In the genomic region with DNA sequence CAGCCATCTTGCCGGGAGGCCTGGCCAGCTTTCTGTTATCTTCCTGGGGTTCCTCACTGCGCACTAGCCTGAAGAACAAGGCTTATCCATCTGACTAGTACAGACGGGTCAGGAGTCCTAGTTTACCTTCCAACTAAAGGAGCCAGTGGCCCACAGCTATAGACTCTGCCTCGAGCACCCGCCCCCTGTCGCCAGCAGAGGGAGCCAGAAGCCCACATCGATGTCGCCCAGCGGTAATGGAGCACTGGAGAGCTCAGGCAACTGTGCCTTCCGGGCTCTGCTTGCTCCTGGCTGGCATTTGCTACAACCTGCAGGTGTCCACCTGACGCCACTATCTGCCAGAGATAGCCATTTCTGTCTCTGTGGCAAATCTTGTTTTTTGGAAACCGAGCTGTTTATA, we compare ENCODE assay signal across 8 mouse cellular contexts. TPM values are rescaled to one million over a fixed set of nuclear protein-coding genes. Genes with fewer than 3 reads are reported as not detected.
DNase-seq lines count a peak whose midpoint lies in the region; ATAC-seq and TF ChIP-seq lines count a peak whose summit lies in the region.

No protein-coding gene starts in this region.

- no peaks in the 10 kb centered on the region for H3K27me3 ChIP-seq in heart, embryonic 16.5 days (ENCODE audit: control insufficient read depth, insufficient read depth, low read length)
- H3K27me3 ChIP-seq in liver, postnatal 0 days (ENCODE audit: insufficient read depth, low read length): no peaks in the 10 kb centered on the region
- H3K27me3 ChIP-seq in neural tube, embryonic 15.5 days (replicated peaks): 0 out of 2 replicates have a peak, but pooled peaks cover 10% of the 10 kb centered on the region
- no peaks in the 10 kb centered on the region for H3K27me3 ChIP-seq in testis, adult 2 months (ENCODE audit: control insufficient read depth, insufficient read depth, low read length)

- TF ChIP-seq EP300 in liver, postnatal 0 days (IDR thresholded peaks at IDR 0.05; ENCODE audit: low read depth): no peak

- H3K4me2 ChIP-seq in heart, embryonic 16.5 days (ENCODE audit: low read depth, low read length): no peak overlapping the region
- H3K4me2 ChIP-seq in liver, postnatal 0 days (ENCODE audit: low read depth, low read length): no peak overlapping the region
- no peak overlapping the region for H3K4me2 ChIP-seq in neural tube, embryonic 15.5 days

- no peaks in the 10 kb centered on the region for H3K9me3 ChIP-seq in heart, embryonic 16.5 days (replicated peaks; ENCODE audit: control insufficient read depth, low read length)
- no peaks in the 10 kb centered on the region for H3K9me3 ChIP-seq in liver, postnatal 0 days (ENCODE audit: low read length)
- no peaks in the 10 kb centered on the region for H3K9me3 ChIP-seq in neural tube, embryonic 15.5 days (replicated peaks)

- peak; percentile 78 for DNase-seq in CD4-positive helper T cell, adult 2 months (ENCODE audit: low read depth, low spot score)
- DNase-seq in kidney, postnatal 14 days: peak; percentile 85
- peak; percentile 86 for DNase-seq in liver, postnatal 0 days

- H3K27ac ChIP-seq in bone marrow, adult 2 months (ENCODE audit: control insufficient read depth, insufficient read depth, low read depth, low read length, poor library complexity): no peak overlapping the region; the same call in 1 of the 2 replicates
- no peak overlapping the region for H3K27ac ChIP-seq in heart, embryonic 16.5 days (ENCODE audit: low read length)
- H3K27ac ChIP-seq in liver, postnatal 0 days (ENCODE audit: low read depth): no peak overlapping the region
- H3K27ac ChIP-seq in neural tube, embryonic 15.5 days (replicated peaks): no peak overlapping the region
- H3K27ac ChIP-seq in testis, adult 2 months (ENCODE audit: control insufficient read depth, insufficient read depth, low read depth, low read length): no peak overlapping the region

- TF ChIP-seq CTCF in bone marrow, adult 2 months (IDR thresholded peaks at IDR 0.05; ENCODE audit: control insufficient read depth, insufficient read depth, low read length): peak; percentile 92
- TF ChIP-seq CTCF in liver, postnatal 0 days (IDR thresholded peaks at IDR 0.05; ENCODE audit: low read depth): peak; percentile 97
- TF ChIP-seq CTCF in testis, adult 2 months (IDR thresholded peaks at IDR 0.05; ENCODE audit: control insufficient read depth, insufficient read depth, insufficient replicate concordance, low read depth, low read length): peak; percentile 79; the same call in 1 of the 2 replicates

- H3K9ac ChIP-seq in heart, embryonic 16.5 days (ENCODE audit: low read length): no peak overlapping the region
- no peak overlapping the region for H3K9ac ChIP-seq in liver, postnatal 0 days (replicated peaks)
- H3K9ac ChIP-seq in neural tube, embryonic 15.5 days (replicated peaks): no peak overlapping the region

- ATAC-seq in erythroblast, adult 5-6 weeks (replicated peaks; ENCODE audit: low FRiP score, poor library complexity, severe bottlenecking): peak; percentile 59
- peak; percentile 83 for ATAC-seq in heart, embryonic 16.5 days (replicated peaks; ENCODE audit: extremely low read depth, insufficient read depth, low FRiP score)
- ATAC-seq in liver, postnatal 0 days: peak; percentile 80
- peak; percentile 75 for ATAC-seq in neural tube, embryonic 15.5 days (ENCODE audit: low FRiP score)

- no peaks in the 10 kb centered on the region; the same call in 1 of the 2 replicates for H3K4me1 ChIP-seq in bone marrow, adult 2 months (ENCODE audit: control insufficient read depth, insufficient read depth, low read length)
- no peaks in the 10 kb centered on the region for H3K4me1 ChIP-seq in heart, embryonic 16.5 days (ENCODE audit: control insufficient read depth, insufficient read depth, low read length)
- no peaks in the 10 kb centered on the region for H3K4me1 ChIP-seq in liver, postnatal 0 days (ENCODE audit: insufficient read depth)
- peaks cover 11% of the 10 kb centered on the region for H3K4me1 ChIP-seq in neural tube, embryonic 15.5 days
- H3K4me1 ChIP-seq in testis, adult 2 months (ENCODE audit: control insufficient read depth, insufficient read depth, low read length): no peaks in the 10 kb centered on the region

- H3K4me3 ChIP-seq in bone marrow, adult 2 months (replicated peaks; ENCODE audit: control insufficient read depth, low read depth, low read length): no peak overlapping the region
- H3K4me3 ChIP-seq in heart, embryonic 16.5 days (ENCODE audit: low read length): no peak overlapping the region
- no peak overlapping the region for H3K4me3 ChIP-seq in liver, postnatal 0 days (ENCODE audit: low read depth, low read length)
- no peak overlapping the region for H3K4me3 ChIP-seq in neural tube, embryonic 15.5 days (replicated peaks)
- H3K4me3 ChIP-seq in testis, adult 2 months (ENCODE audit: control insufficient read depth, low read depth, low read length): no peak overlapping the region

- 24% methylated on average over 12 of the region's 12 CpGs for WGBS in bone marrow, adult 2 months
- WGBS in heart, embryonic 16.5 days: 13% methylated on average over 12 of the region's 12 CpGs
- 17% methylated on average over 12 of the region's 12 CpGs for WGBS in liver, postnatal 0 days (ENCODE audit: insufficient replicate concordance)
- 13% methylated on average over 12 of the region's 12 CpGs for WGBS in neural tube, embryonic 15.5 days

- peak; percentile 44; the same call in 1 of the 2 replicates for TF ChIP-seq POLR2A in bone marrow, adult 2 months (IDR thresholded peaks at IDR 0.05; ENCODE audit: borderline replicate concordance, control insufficient read depth, low read depth, low read length)
- TF ChIP-seq POLR2A in testis, adult 2 months (IDR thresholded peaks at IDR 0.05; ENCODE audit: control insufficient read depth, low read depth, low read length): no peak

- peaks cover 25% of the 10 kb centered on the region for H3K36me3 ChIP-seq in heart, embryonic 16.5 days (ENCODE audit: control insufficient read depth, insufficient read depth)
- peaks cover 56% of the 10 kb centered on the region for H3K36me3 ChIP-seq in liver, postnatal 0 days (replicated peaks; ENCODE audit: insufficient read depth, low read length)
- peaks cover 48% of the 10 kb centered on the region for H3K36me3 ChIP-seq in neural tube, embryonic 15.5 days
- no peaks in the 10 kb centered on the region for H3K36me3 ChIP-seq in testis, adult 2 months (ENCODE audit: control insufficient read depth, insufficient read depth, low read length)

RNA-seq across cellular contexts. Expression of gene Nat9, which starts 14.7 kb away (rescaled TPM):
- polyA plus RNA-seq in bone marrow, adult 2 months (2011; ENCODE audit: insufficient read depth, insufficient read length, low replicate concordance, missing spikeins): 19.4 and 24.2 TPM in 2 replicates
- total RNA-seq in erythroblast, adult 5-6 weeks (2015; ENCODE audit: low replicate concordance): 3.1 and 8.8 TPM in 2 replicates
- 8.8 and 10.5 TPM in 2 replicates for total RNA-seq in erythroblast, adult 5-6 weeks (2017; ENCODE audit: low replicate concordance)
- 18.6 and 20.8 TPM in 2 replicates for polyA plus RNA-seq in heart, embryonic 16.5 days (2015; fragmentation: Nextera tagmentation; extraction: Ambion mirVana)
- polyA plus RNA-seq in liver, postnatal 0 days (2015; fragmentation: Nextera tagmentation; extraction: Ambion mirVana): 16.5 and 16.7 TPM in 2 replicates
- 22.0 and 22.8 TPM in 2 replicates for polyA plus RNA-seq in neural tube, embryonic 15.5 days (2015; fragmentation: Nextera tagmentation; extraction: Ambion mirVana)
- 106 and 118 TPM in 2 replicates for polyA plus RNA-seq in testis, adult 2 months (2012; rRNA removed)

RNA-seq across cellular contexts. Expression of gene Tmem104, which starts 15.0 kb away (rescaled TPM):
- polyA plus RNA-seq in bone marrow, adult 2 months (2011; ENCODE audit: insufficient read depth, insufficient read length, low replicate concordance, missing spikeins): 3.1 and 5.8 TPM in 2 replicates
- 4.6 and 5.2 TPM in 2 replicates for total RNA-seq in erythroblast, adult 5-6 weeks (2015; ENCODE audit: low replicate concordance)
- total RNA-seq in erythroblast, adult 5-6 weeks (2017; ENCODE audit: low replicate concordance): 0.85 and 1.5 TPM in 2 replicates
- polyA plus RNA-seq in heart, embryonic 16.5 days (2015; fragmentation: Nextera tagmentation; extraction: Ambion mirVana): 6.6 and 7.1 TPM in 2 replicates
- 5.7 and 7.1 TPM in 2 replicates for polyA plus RNA-seq in liver, postnatal 0 days (2015; fragmentation: Nextera tagmentation; extraction: Ambion mirVana)
- 11.7 TPM in 2 replicates for polyA plus RNA-seq in neural tube, embryonic 15.5 days (2015; fragmentation: Nextera tagmentation; extraction: Ambion mirVana)
- polyA plus RNA-seq in testis, adult 2 months (2012; rRNA removed): 7.5 and 9.0 TPM in 2 replicates

RNA-seq across cellular contexts. Expression of gene Slc9a3r1, which starts 39.2 kb away (rescaled TPM):
- 21.9 and 51.0 TPM in 2 replicates for polyA plus RNA-seq in bone marrow, adult 2 months (2011; ENCODE audit: insufficient read depth, insufficient read length, low replicate concordance, missing spikeins)
- total RNA-seq in erythroblast, adult 5-6 weeks (2015; ENCODE audit: low replicate concordance): 22.2 and 22.5 TPM in 2 replicates
- 17.7 and 19.1 TPM in 2 replicates for total RNA-seq in erythroblast, adult 5-6 weeks (2017; ENCODE audit: low replicate concordance)
- polyA plus RNA-seq in heart, embryonic 16.5 days (2015; fragmentation: Nextera tagmentation; extraction: Ambion mirVana): 34.2 and 51.7 TPM in 2 replicates
- polyA plus RNA-seq in liver, postnatal 0 days (2015; fragmentation: Nextera tagmentation; extraction: Ambion mirVana): 101 and 115 TPM in 2 replicates
- 45.5 and 80.6 TPM in 2 replicates for polyA plus RNA-seq in neural tube, embryonic 15.5 days (2015; fragmentation: Nextera tagmentation; extraction: Ambion mirVana)
- 21.2 and 29.7 TPM in 2 replicates for polyA plus RNA-seq in testis, adult 2 months (2012; rRNA removed)
